Mouse (Mus musculus): ENCODE measurements at regions not wholly inside any gene's neighbourhood (a gene's known extent, or its start where the extent isn't known, plus 50 kb on each side); places are given as distances from the start of the nearest gene placed in this dataset.

DNA sequence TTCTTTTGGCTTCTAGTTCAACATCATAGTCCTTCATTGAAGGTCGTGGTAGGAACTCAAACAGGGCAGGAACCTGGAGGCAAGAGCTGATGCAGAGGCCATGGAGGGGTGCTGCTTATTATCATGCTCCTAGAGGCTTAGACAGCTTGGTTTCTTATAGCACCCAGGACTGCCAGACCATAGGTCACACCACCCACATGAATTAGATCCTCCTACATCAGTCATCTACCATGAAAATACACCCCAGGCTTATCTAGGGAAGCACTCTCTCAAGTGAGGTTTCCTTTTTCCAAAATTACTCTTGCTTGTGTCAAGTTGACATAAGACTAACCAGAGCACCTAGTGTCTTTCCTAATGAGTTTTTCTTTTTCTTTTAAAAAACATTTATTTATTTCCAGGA, 109.7 kb upstream of the Max start:
- Histone ChIP-seq H3K4me1 (ENCODE audit: control insufficient read depth, insufficient read depth, insufficient read length, low read length) (peaks cover 8% of the 10 kb centered on the region; the same call in 1 of the 2 replicates), H3K4me3 (ENCODE audit: low read depth, low read length) (no peak overlapping the region), H3K27me3 (ENCODE audit: control insufficient read depth, insufficient read depth, low read length) (no peaks in the 10 kb centered on the region), H3K36me3 (ENCODE audit: control insufficient read depth, insufficient read depth, low read length) (no peaks in the 10 kb centered on the region), H3K27ac (ENCODE audit: insufficient read depth, low read depth, low read length) (no peak overlapping the region)
- WGBS, result 81% methylated on average over 1 of the region's 1 CpGs
- no peak for TF ChIP-seq POLR2A (IDR thresholded peaks at IDR 0.05; ENCODE audit: low read depth, low read length)
- TF ChIP-seq CTCF (IDR thresholded peaks at IDR 0.05; ENCODE audit: extremely low read depth, insufficient read length, insufficient replicate concordance, low read depth, low read length), result no peak

DNA sequence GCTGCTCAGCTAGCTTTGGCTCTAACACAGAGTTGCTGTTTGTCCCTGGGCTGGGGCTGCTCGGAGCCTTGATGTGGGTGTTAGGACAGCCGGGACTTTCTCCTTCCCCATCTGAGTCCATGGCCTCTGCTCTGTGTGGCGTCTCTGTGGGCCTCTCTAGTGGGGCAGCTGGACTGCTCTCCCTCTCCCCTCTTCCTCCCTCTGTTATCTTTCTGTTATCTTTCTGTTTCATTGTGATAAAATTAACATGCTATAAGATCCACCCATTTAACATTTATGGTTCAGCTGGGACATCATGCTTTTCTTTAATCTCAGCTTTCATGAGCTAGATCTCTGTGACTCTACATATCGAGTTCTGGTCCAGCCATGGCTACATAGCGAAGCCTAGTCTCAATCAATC, 105.9 kb upstream of the Max start:
- Histone ChIP-seq H3K4me3 (ENCODE audit: low read depth, low read length) (no peak overlapping the region), H3K27ac (ENCODE audit: insufficient read depth, low read depth, low read length) (no peak overlapping the region), H3K4me1 (ENCODE audit: control insufficient read depth, insufficient read depth, insufficient read length, low read length) (peaks cover 11% of the 10 kb centered on the region; the same call in 1 of the 2 replicates), H3K27me3 (ENCODE audit: control insufficient read depth, insufficient read depth, low read length) (no peaks in the 10 kb centered on the region), H3K36me3 (ENCODE audit: control insufficient read depth, insufficient read depth, low read length) (no peaks in the 10 kb centered on the region)
- TF ChIP-seq POLR2A (IDR thresholded peaks at IDR 0.05; ENCODE audit: low read depth, low read length) (no peak), CTCF (IDR thresholded peaks at IDR 0.05; ENCODE audit: extremely low read depth, insufficient read length, insufficient replicate concordance, low read depth, low read length) (no peak)
- WGBS, result 69% methylated on average over 5 of the region's 5 CpGs

DNA sequence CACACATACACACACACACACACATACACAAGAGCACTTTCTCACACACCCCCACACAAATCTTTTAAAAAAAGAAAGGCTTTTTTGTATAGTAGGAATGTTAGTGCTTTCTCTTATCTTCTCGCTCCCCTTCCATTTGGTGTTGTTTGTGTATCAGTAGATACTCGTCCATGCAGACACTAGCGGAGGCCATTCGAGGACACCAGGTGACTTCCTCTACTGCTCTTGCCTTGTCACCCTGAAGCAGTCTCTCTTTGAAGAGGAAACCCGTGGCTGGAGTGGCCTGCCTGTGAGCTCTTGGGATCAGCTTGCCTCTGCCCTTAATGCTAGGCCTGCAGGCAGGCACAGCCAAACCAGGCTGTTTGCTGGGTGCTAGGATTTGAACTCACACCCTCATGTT, 105.1 kb upstream of the Max start:
- no peaks in the 10 kb centered on the region for H3K36me3 ChIP-seq (ENCODE audit: control insufficient read depth, insufficient read depth, low read length)
- peaks cover 11% of the 10 kb centered on the region; the same call in 1 of the 2 replicates for H3K4me1 ChIP-seq (ENCODE audit: control insufficient read depth, insufficient read depth, insufficient read length, low read length)
- H3K27ac ChIP-seq (ENCODE audit: insufficient read depth, low read depth, low read length), result no peak overlapping the region
- WGBS, result 51% methylated on average over 5 of the region's 5 CpGs
- no peak overlapping the region for H3K4me3 ChIP-seq (ENCODE audit: low read depth, low read length)
- H3K27me3 ChIP-seq (ENCODE audit: control insufficient read depth, insufficient read depth, low read length), result no peaks in the 10 kb centered on the region
- TF ChIP-seq POLR2A (IDR thresholded peaks at IDR 0.05; ENCODE audit: low read depth, low read length), result no peak
- no peak for TF ChIP-seq CTCF (IDR thresholded peaks at IDR 0.05; ENCODE audit: extremely low read depth, insufficient read length, insufficient replicate concordance, low read depth, low read length)

DNA sequence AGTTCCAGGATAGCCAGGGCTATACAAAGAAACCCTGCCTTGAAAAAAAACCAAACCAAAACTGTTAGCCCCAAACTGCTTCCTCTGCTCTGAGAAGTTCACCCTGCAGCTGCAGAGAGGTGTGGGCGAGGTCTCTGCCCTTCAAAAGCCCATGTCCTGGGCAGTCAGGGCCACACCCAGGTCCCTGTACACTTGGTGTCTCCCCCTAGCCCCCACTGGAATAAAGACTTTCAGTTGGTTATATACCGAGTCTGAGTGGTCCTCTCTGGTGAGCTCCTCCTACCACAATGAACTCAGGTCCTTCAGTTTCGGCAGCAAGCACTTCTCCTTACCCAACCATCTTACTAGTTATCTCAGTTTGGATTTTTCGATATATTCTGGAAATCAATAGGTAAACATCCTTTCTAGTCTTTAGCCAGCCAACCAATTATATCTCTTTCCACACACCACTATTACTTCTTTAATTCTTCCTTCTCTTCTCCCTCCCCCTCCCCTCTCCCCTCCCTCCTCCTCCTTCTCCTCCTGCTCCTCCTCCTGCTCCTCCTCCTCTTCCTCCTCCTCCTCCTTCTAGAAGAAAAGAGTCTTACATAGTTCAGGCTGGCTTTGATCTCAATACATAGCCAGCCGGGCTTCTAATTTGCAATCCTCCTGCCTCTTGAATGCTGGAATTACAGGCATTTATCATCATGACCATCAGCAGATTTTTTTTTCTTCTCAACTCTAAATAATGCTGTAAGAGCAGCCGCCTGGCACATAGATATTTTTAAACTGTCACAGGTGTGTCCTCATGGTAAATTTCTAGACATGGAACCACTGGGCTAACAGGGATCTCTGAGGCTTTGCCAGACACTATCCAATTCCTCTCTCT, 103.9 kb upstream of the Max start:
- Histone ChIP-seq H3K4me1 (ENCODE audit: control insufficient read depth, insufficient read depth, insufficient read length, low read length) (peaks cover 17% of the 10 kb centered on the region; the same call in 1 of the 2 replicates), H3K27ac (ENCODE audit: insufficient read depth, low read depth, low read length) (no peak overlapping the region), H3K27me3 (ENCODE audit: control insufficient read depth, insufficient read depth, low read length) (no peaks in the 10 kb centered on the region), H3K4me3 (ENCODE audit: low read depth, low read length) (no peak overlapping the region), H3K36me3 (ENCODE audit: control insufficient read depth, insufficient read depth, low read length) (no peaks in the 10 kb centered on the region)
- 48% methylated on average over 6 of the region's 6 CpGs for WGBS
- TF ChIP-seq POLR2A (IDR thresholded peaks at IDR 0.05; ENCODE audit: low read depth, low read length) (no peak), CTCF (IDR thresholded peaks at IDR 0.05; ENCODE audit: extremely low read depth, insufficient read length, insufficient replicate concordance, low read depth, low read length) (no peak)

DNA sequence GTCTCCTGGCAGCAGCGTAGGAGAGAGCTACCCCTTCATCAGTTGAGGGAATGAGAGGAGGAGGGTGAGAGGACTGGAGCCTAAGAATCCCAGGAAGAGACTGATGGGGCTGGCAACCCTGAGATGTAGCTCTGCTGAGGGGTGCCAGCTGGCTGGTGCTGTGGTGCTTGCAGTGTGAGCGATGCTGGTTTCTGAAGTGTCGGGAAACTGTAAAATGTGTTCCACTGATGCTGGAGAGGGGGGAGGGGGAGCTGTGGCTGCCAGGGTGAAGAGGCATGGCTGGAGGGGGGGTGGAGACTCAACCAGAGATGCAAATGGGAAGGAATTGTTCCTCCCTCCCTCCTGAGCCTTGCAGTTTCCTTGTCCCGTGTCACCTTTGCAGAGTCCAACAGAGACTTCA, 102.0 kb upstream of the Max start:
- no peak overlapping the region for H3K4me3 ChIP-seq (ENCODE audit: low read depth, low read length)
- H3K4me1 ChIP-seq (ENCODE audit: control insufficient read depth, insufficient read depth, insufficient read length, low read length), result peaks cover 17% of the 10 kb centered on the region; the same call in 1 of the 2 replicates
- H3K27ac ChIP-seq (ENCODE audit: insufficient read depth, low read depth, low read length), result no peak overlapping the region
- TF ChIP-seq CTCF (IDR thresholded peaks at IDR 0.05; ENCODE audit: extremely low read depth, insufficient read length, insufficient replicate concordance, low read depth, low read length) (no peak), POLR2A (IDR thresholded peaks at IDR 0.05; ENCODE audit: low read depth, low read length) (no peak)
- H3K36me3 ChIP-seq (ENCODE audit: control insufficient read depth, insufficient read depth, low read length), result no peaks in the 10 kb centered on the region
- WGBS, result 64% methylated on average over 4 of the region's 4 CpGs
- no peaks in the 10 kb centered on the region for H3K27me3 ChIP-seq (ENCODE audit: control insufficient read depth, insufficient read depth, low read length)

DNA sequence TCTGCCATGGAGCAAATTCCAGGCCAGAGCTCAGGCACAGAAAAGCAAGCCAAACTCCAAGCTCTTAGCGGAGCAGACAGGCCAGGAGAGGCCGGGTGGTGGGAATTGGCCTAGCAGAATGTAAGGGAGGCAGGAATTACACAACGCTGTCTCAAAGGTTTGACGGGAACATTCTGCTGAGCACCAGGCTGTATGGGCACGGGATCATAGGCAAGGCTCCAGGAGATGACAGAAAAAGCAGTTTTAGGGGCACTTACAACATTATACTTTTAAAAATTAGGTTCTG, 99.5 kb upstream of the Max start:
- no peak for TF ChIP-seq POLR2A (IDR thresholded peaks at IDR 0.05; ENCODE audit: low read depth, low read length)
- no peak for TF ChIP-seq CTCF (IDR thresholded peaks at IDR 0.05; ENCODE audit: extremely low read depth, insufficient read length, insufficient replicate concordance, low read depth, low read length)
- no peaks in the 10 kb centered on the region for H3K27me3 ChIP-seq (ENCODE audit: control insufficient read depth, insufficient read depth, low read length)
- peak overlapping the region; percentile 89 for H3K27ac ChIP-seq (ENCODE audit: insufficient read depth, low read depth, low read length)
- peaks cover 31% of the 10 kb centered on the region; the same call in 1 of the 2 replicates for H3K4me1 ChIP-seq (ENCODE audit: control insufficient read depth, insufficient read depth, insufficient read length, low read length)
- H3K36me3 ChIP-seq (ENCODE audit: control insufficient read depth, insufficient read depth, low read length), result no peaks in the 10 kb centered on the region
- 82% methylated on average over 5 of the region's 5 CpGs for WGBS
- H3K4me3 ChIP-seq (ENCODE audit: low read depth, low read length), result no peak overlapping the region

DNA sequence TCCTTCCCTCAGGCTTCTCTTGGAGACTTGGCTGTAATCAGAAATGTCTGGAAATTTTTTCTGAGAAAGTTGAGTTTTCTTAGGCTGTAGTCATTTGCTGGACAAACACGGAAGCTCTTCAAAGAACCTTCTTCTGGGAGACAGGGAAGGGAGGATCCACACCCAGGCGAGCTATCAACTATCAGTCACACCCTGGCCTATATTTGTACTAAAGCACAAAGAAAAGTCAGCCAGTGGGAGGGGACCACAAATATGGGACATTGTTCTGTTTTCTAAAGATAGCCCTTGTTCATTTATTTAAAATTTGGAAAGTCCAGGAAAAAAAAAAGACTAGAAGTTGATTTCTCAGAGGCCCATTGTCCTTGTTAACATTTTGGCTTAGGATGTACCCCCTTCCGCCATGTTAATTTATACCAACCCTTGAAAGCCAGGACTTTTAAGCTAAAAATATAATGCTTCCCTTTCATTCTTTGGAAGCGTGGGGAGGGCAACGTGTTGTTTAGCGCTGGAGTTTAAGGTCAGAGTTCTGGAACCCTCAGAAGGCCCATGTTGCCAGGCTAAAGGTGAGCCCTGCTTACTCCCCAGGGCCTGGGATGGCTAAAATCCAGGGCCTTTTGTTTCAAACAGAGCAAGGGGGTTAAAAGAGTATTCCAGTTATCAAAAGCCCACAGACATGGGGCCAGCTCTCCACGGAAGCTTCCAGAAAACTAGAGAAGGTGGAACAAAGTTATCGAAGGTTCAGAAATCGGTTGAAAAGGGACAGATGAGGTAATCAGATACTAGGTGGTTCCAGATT, 99.0 kb upstream of the Max start:
- peak overlapping the region; percentile 89 for H3K27ac ChIP-seq (ENCODE audit: insufficient read depth, low read depth, low read length)
- no peak overlapping the region for H3K4me3 ChIP-seq (ENCODE audit: low read depth, low read length)
- H3K4me1 ChIP-seq (ENCODE audit: control insufficient read depth, insufficient read depth, insufficient read length, low read length), result peaks cover 31% of the 10 kb centered on the region; the same call in 1 of the 2 replicates
- TF ChIP-seq CTCF (IDR thresholded peaks at IDR 0.05; ENCODE audit: extremely low read depth, insufficient read length, insufficient replicate concordance, low read depth, low read length), result no peak
- TF ChIP-seq POLR2A (IDR thresholded peaks at IDR 0.05; ENCODE audit: low read depth, low read length), result no peak
- WGBS, result 64% methylated on average over 9 of the region's 9 CpGs
- no peaks in the 10 kb centered on the region for H3K36me3 ChIP-seq (ENCODE audit: control insufficient read depth, insufficient read depth, low read length)
- no peaks in the 10 kb centered on the region for H3K27me3 ChIP-seq (ENCODE audit: control insufficient read depth, insufficient read depth, low read length)

All from small intestine, adult 2 months (tissue).